Mouse (Mus musculus) sigmoid colon, adult 10 weeks (tissue): Measurements from ENCODE around the gene Lrriq4. TPM values are rescaled to one million over a fixed set of nuclear protein-coding genes. Genes with fewer than 3 reads are reported as not detected.

Experiments used
- polyA plus RNA-seq: library from polyadenylated mRNA; stranded (reverse); fragments of 350-450 nt; fragmentation: Illumina TruSeq; extraction: RNeasy Lipid Tissue Mini Kit (QIAGEN cat#74804); gene quantifications from one replicate; pipeline ENCODE4 v1.2.3, GENCODE M21; 2014; ENCODE audit warnings: low read depth, low replicate concordance

Gene Lrriq4
- not detected for polyA plus RNA-seq

GRCm38 (mm10) chr3:30644207-30644606 is at the start of gene Lrriq4:
Gene Lrriq4, plus strand, starts transcription at chr3:30644507.

GRCm38 (mm10) chr3:30599711-30600545 is 44.4 kb upstream of the Lrriq4 start, which contains the start of gene Actrt3:
Gene Actrt3, minus strand, starts transcription at chr3:30599939.

GRCm38 (mm10) chr3:30602065-30602739 is 42.1 kb upstream of the Lrriq4 start, which contains the start of gene Mynn:
Gene Mynn, plus strand, starts transcription at chr3:30602065.

GRCm38 (mm10) chr3:30647440-30648090 is 3.3 kb downstream of the Lrriq4 start, which contains the start of gene Lrrc34:
Gene Lrrc34, minus strand, starts transcription at chr3:30647869.

GRCm38 (mm10) chr3:30699711-30700505 is 55.6 kb downstream of the Lrriq4 start, which contains the start of gene Lrrc31:
Gene Lrrc31, minus strand, starts transcription at chr3:30699843.

Other genes with a start within 250 kb of the Lrriq4 start
- gene Mecom, start 96.5 kb upstream of the Lrriq4 start, polyA plus RNA-seq = 107 TPM
- gene Actrt3, start 44.6 kb upstream of the Lrriq4 start, polyA plus RNA-seq = not detected
- 38.6 TPM for gene Mynn, start 42.4 kb upstream of the Lrriq4 start, polyA plus RNA-seq
- gene Lrrc34, start 3.4 kb downstream of the Lrriq4 start, polyA plus RNA-seq = 0.22 TPM
- 28.7 TPM for gene Lrrc31, start 55.3 kb downstream of the Lrriq4 start, polyA plus RNA-seq
- gene Samd7, start 101.8 kb downstream of the Lrriq4 start, polyA plus RNA-seq = not detected
- gene Sec62, start 148.4 kb downstream of the Lrriq4 start, polyA plus RNA-seq = 187 TPM
- 51.6 TPM for gene Gpr160, start 211.4 kb downstream of the Lrriq4 start, polyA plus RNA-seq